Mouse (Mus musculus) heart, embryonic 13.5 days (tissue): ENCODE data around the gene Acpp. TPM values are rescaled to one million over a fixed set of nuclear protein-coding genes. Genes with fewer than 3 reads are reported as not detected.

Source experiments
- ATAC-seq: fragments of 200-750 bp; cut with Nextera tagmentation; 2 replicates; pipeline ENCODE4 v1.8.0; 2017; ENCODE audit warnings: moderate TSS enrichment; ENCODE audit not compliant: insufficient number of reproducible peaks, low FRiP score, low TSS enrichment; ENCODE audit errors: extremely low read depth
- H3K27ac ChIP-seq: fragments of 300-500 bp; sonication (generic); replicated peaks from 2 replicates; pipeline ENCODE4 v1.5.1; 2015; ENCODE audit warnings: moderate library complexity, mild to moderate bottlenecking, inconsistent platforms
- H3K27me3 ChIP-seq: fragments of 300-500 bp; sonication (generic); replicated peaks from 2 replicates; pipeline ENCODE4 v1.6.1; 2015; ENCODE audit warnings: mild to moderate bottlenecking, inconsistent platforms
- H3K36me3 ChIP-seq: fragments of 300-500 bp; sonication (generic); 2 replicates; pipeline ENCODE4 v1.6.1; 2015; ENCODE audit warnings: mild to moderate bottlenecking, inconsistent platforms
- H3K4me1 ChIP-seq: fragments of 300-500 bp; sonication (generic); 2 replicates; pipeline ENCODE4 v1.6.1; 2015; ENCODE audit warnings: inconsistent platforms
- H3K4me2 ChIP-seq: fragments of 300-500 bp; sonication (generic); 2 replicates; pipeline ENCODE4 v1.6.1; 2015; ENCODE audit warnings: inconsistent platforms, mild to moderate bottlenecking, moderate library complexity
- H3K4me3 ChIP-seq: fragments of 300-500 bp; sonication (generic); 2 replicates; pipeline ENCODE4 v1.5.1; 2015; ENCODE audit warnings: moderate library complexity, mild to moderate bottlenecking, inconsistent platforms
- H3K9ac ChIP-seq: fragments of 300-500 bp; sonication (generic); 2 replicates; pipeline ENCODE4 v1.6.1; 2015; ENCODE audit warnings: inconsistent platforms, mild to moderate bottlenecking, moderate library complexity
- H3K9me3 ChIP-seq: fragments of 300-500 bp; sonication (generic); 2 replicates; pipeline ENCODE4 v1.6.1; 2016; ENCODE audit warnings: inconsistent platforms
- WGBS: fragments of 180-500 bp; shearing (Covaris S2); methylation state at CpG from one replicate; pipeline ENCODE4 v1.1.7; 2015; ENCODE audit warnings: mixed read lengths; 5-methylcytosine and 5-hydroxymethylcytosine counted together
- polyA plus RNA-seq: library from polyadenylated mRNA; unstranded; fragments of >200 nt; fragmentation: Nextera tagmentation; extraction: Ambion mirVana; gene quantifications from 2 replicates; pipeline ENCODE4 v1.2.1, GENCODE M21; 2015

Acpp gene
- polyA plus RNA-seq, 1 experiment from 2014 or later, result 0.09 TPM

DNA sequence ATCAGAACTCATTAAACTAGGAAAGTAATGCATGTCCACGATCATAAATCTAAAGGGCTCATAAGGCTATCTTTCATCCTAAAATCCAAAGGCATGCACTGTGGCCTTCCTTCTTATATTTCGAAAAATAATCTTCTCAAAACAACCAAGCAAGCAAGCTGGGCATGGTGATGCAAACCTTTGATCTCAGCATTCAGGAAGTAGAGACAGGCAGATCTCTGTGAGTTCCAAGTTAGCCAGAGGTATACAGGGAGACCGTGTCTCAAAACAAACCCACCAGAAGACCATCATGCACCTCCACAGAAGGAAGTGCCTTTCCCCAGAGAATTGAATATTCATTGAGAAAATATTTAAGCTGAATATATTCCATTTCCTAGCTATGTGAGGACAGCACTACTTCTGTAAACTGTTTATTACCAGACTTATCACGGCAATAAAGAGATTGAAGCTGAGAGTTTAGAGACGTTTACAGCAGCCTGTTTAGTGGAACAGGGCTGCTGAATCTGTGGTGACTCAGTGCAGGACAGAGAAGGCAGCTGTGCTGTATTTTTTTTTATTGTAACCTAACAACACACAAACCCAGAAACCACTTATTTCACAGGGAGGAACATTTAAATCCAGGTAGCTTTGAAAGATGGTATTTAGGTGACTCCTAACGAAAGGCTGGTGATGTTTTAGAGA, 90.1 kb downstream of the Acpp start:
- no peak for ATAC-seq
- H3K9ac ChIP-seq, result no peak overlapping the region

DNA sequence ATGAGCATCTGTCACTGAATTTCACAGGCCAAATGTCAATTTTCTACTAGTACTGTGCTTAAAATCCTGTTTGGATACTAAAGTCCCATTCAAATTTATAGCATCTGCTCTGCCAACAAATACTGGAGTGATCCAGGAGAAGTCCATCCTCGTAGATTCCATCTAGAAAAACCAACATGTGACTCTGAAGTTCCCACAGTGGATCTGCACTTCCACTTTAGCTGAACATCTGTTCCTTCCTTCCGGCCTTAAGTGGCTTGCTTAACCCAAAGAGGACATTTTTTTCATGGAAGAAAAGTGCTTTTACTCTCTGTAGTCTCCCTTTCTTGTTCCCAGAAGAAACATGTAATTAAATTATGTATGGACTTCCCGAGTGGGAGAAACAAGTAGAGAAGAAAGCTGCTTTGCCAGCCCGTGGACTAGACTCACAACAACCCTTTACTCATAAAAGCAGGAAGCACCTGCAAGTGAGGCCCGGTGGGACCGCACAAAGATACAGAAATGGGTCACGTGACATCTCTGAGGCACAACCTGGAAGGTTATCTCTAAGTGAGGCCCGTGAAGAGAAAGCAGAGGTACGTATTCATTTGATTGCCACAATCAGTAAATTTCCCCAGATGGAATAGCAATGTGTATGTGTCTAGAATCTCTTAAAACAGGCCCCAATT, 93.6 kb downstream of the Acpp start:
- no peak overlapping the region for H3K4me3 ChIP-seq
- no peak overlapping the region for H3K4me2 ChIP-seq
- ATAC-seq, result no peak

More for the DNA sequence above, 90.1 kb downstream of the Acpp start:
- H3K9me3 ChIP-seq, result no peaks in the 10 kb centered on the region
- H3K36me3 ChIP-seq, result peaks cover 30% of the 10 kb centered on the region
- no peak overlapping the region for H3K4me3 ChIP-seq
- H3K4me1 ChIP-seq, result peaks cover 24% of the 10 kb centered on the region
- no peaks in the 10 kb centered on the region for H3K27me3 ChIP-seq
- H3K27ac ChIP-seq, result no peak overlapping the region
- 73% methylated on average over 6 of the region's 6 CpGs for WGBS
- H3K4me2 ChIP-seq, result no peak overlapping the region

DNA sequence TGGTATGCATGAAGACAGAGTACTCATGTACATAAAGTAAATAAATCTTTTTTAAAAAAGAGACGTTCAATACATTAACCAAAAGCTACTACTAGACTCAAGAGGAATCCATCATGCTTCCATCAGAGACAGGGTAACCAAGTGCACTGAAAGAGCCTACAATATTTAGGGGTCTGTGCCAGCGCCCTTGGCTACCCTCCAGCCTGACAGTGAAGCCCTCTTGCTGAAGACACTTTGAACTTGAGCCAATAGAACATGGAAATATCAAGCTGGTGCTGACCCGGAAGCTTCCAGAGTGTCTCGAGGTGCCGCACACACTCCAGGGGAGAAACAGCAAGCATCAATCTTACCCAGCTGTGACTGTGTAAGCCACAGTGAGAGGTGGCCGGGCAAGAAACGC, 97.4 kb downstream of the Acpp start:
- Histone ChIP-seq H3K4me3 (no peak overlapping the region), H3K4me1 (peaks cover 22% of the 10 kb centered on the region), H3K36me3 (peaks cover 64% of the 10 kb centered on the region), H3K9me3 (no peaks in the 10 kb centered on the region), H3K27me3 (no peaks in the 10 kb centered on the region), H3K4me2 (no peak overlapping the region), H3K9ac (no peak overlapping the region), H3K27ac (no peak overlapping the region)
- no peak; the same call in 1 of the 2 replicates for ATAC-seq
- 85% methylated on average over 7 of the region's 7 CpGs for WGBS

More for the DNA sequence above, 93.6 kb downstream of the Acpp start:
- H3K9ac ChIP-seq, result no peak overlapping the region
- H3K4me1 ChIP-seq, result peaks cover 15% of the 10 kb centered on the region; the same call in 1 of the 2 replicates
- peaks cover 47% of the 10 kb centered on the region for H3K36me3 ChIP-seq
- no peaks in the 10 kb centered on the region for H3K27me3 ChIP-seq
- H3K27ac ChIP-seq, result no peak overlapping the region
- H3K9me3 ChIP-seq, result no peaks in the 10 kb centered on the region
- WGBS, result 75% methylated on average over 9 of the region's 9 CpGs

DNA sequence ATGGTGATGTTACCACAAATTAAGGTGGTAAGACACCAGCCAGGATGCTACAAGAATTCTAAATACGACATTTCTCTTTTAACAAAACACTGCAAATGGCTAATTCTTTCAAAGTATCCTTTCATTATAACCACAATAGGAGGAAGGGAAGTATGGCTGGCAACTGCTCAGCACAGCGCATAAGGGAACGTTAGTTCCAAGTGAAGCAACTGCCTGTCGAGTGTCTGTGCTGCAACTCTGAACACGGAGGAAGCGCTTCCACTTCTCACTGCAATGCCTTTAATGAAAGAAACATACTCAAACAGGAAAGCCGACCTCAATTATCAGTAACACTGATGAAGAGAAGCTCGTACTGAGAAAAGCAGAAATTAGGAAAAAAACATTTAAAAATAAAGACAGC, 98.5 kb downstream of the Acpp start:
- 87% methylated on average over 8 of the region's 8 CpGs for WGBS
- no peak for ATAC-seq

More for the DNA sequence above, 98.5 kb downstream of the Acpp start:
- no peak overlapping the region for H3K4me2 ChIP-seq
- no peak overlapping the region for H3K27ac ChIP-seq
- H3K9ac ChIP-seq, result no peak overlapping the region
- H3K27me3 ChIP-seq, result no peaks in the 10 kb centered on the region
- no peaks in the 10 kb centered on the region for H3K9me3 ChIP-seq
- peaks cover 31% of the 10 kb centered on the region for H3K4me1 ChIP-seq
- no peak overlapping the region for H3K4me3 ChIP-seq
- peaks cover 70% of the 10 kb centered on the region for H3K36me3 ChIP-seq

Other genes starting within 250 kb of the Acpp start
- 2.4 and 2.5 TPM in 2 replicates for gene Ackr4, start 210.8 kb downstream of the Acpp start, polyA plus RNA-seq
- 14.5 and 15.1 TPM in 2 replicates for gene Dnajc13, start 74.8 kb downstream of the Acpp start, polyA plus RNA-seq
- gene Cpne4, start 209.5 kb upstream of the Acpp start, polyA plus RNA-seq, result 0.27 TPM in 1 of 2 replicates, not detected in the other